16 mouse cellular contexts compared by ENCODE assay signal in the genomic region with DNA sequence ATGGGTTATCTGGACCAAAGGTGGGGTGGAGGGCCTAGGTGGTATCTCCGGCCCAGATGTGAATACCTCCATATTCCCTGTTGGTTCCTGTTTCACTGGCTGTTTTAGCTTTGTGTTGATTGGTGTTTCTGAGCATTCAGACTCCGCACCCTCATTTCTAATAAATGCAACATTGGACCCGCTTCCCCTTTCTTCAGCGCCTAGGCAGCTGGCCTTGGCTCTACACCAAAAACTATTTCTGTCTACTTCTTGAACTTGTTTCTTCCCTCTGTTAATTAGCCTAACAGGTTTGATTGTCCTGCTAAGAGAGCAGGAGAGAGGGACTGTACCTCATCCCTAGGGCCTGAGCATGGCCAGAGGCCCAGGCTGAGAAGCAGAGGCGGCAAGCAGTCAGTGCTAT. TPM values are rescaled to one million over a fixed set of nuclear protein-coding genes. Genes with fewer than 3 reads are reported as not detected.
DNase-seq lines count a peak whose midpoint lies in the region; ATAC-seq and TF ChIP-seq lines count a peak whose summit lies in the region.
"Had no signal": no experiment of that assay in that cellular context is flagged by ENCODE, and none has a peak within 500 bp of the region (broad histone marks: within the 10 kb centered on the region; RNA-seq: fewer than 3 reads in every experiment).

No protein-coding gene starts in this region.

- intact Hi-C loops in gastrocnemius, adult 2 months (cut with DNase I) = loop anchor here (2.0 to 5.0 kb wide), 2 partner anchors 19 to 120 kb away; partner anchors contain the start of genes Shisa5 and Uqcrc1

- 87% methylated on average over 5 of the region's 5 CpGs for WGBS in lung, postnatal 0 days

- no peak overlapping the region for H3K9ac ChIP-seq in lung, postnatal 0 days (replicated peaks; ENCODE audit: low read depth)
- H3K9ac ChIP-seq: forebrain, embryonic 12.5 days; lung, embryonic 15.5 days had no signal

- TF ChIP-seq CTCF in gastrocnemius, adult 2 months (IDR thresholded peaks at IDR 0.05) = no peak
- TF ChIP-seq CTCF in lung, postnatal 0 days (IDR thresholded peaks at IDR 0.05) = no peak
- TF ChIP-seq CTCF in bone marrow macrophage, adult 2 months (IDR thresholded peaks at IDR 0.05; ENCODE audit: low read depth, low read length) = no peak

- no peak for TF ChIP-seq EP300 in lung, postnatal 0 days (IDR thresholded peaks at IDR 0.05)

- TF ChIP-seq POLR2A in bone marrow macrophage, adult 2 months (IDR thresholded peaks at IDR 0.05; ENCODE audit: borderline replicate concordance, low read depth, low read length) = no peak

- H3K4me2 ChIP-seq in lung, postnatal 0 days (replicated peaks; ENCODE audit: low read depth, low read length) = 0 out of 2 replicates have a peak overlapping the region, but pooled peaks have one; percentile 12
- H3K4me2 ChIP-seq: forebrain, embryonic 12.5 days; lung, embryonic 15.5 days had no signal

- peak overlapping the region; percentile 76 for H3K4me3 ChIP-seq in gastrocnemius, adult 2 months
- H3K4me3 ChIP-seq in lung, postnatal 0 days (ENCODE audit: low read depth, low read length) = no peak overlapping the region
- H3K4me3 ChIP-seq in bone marrow macrophage, adult 2 months (ENCODE audit: insufficient read depth, low read length) = peak overlapping the region; percentile 77
- peak overlapping the region; percentile 90 for H3K4me3 ChIP-seq in megakaryocyte, embryonic 14.5 days (replicated peaks)
- H3K4me3 ChIP-seq: forebrain, embryonic 12.5 days; lung, embryonic 15.5 days had no signal

- no peak for DNase-seq in gastrocnemius, adult 2 months
- DNase-seq in gastrocnemius, adult 8-10 months (ENCODE audit: low spot score in 2 of 2) = no peak
- no peak for DNase-seq in lung, postnatal 0 days (ENCODE audit: low spot score)
- no peak for DNase-seq in lung, postnatal 14 days
- DNase-seq in cerebellum, adult 9-10 months = no peak
- no peak for DNase-seq in layer of hippocampus, adult 11-12 months (ENCODE audit: low spot score)
- DNase-seq: adrenal gland, adult 2 months; cerebellum, adult 18-20 months; gastrocnemius, postnatal 10 days; kidney, postnatal 4 days had no signal

- H3K4me1 ChIP-seq in lung, postnatal 0 days (ENCODE audit: insufficient read depth, low read depth, low read length) = peaks cover 7% of the 10 kb centered on the region; the same call in 1 of the 2 replicates
- peaks cover 37% of the 10 kb centered on the region for H3K4me1 ChIP-seq in bone marrow macrophage, adult 2 months (ENCODE audit: control insufficient read depth, insufficient read depth, low read length)
- peaks cover 85% of the 10 kb centered on the region for H3K4me1 ChIP-seq in megakaryocyte, embryonic 14.5 days

- H3K9me3 ChIP-seq in lung, postnatal 0 days (ENCODE audit: low read length) = no peaks in the 10 kb centered on the region
- H3K9me3 ChIP-seq in megakaryocyte, embryonic 14.5 days = no peaks in the 10 kb centered on the region
- H3K9me3 ChIP-seq: forebrain, embryonic 12.5 days; intestine, embryonic 15.5 days; lung, embryonic 15.5 days had no signal

- H3K27me3 ChIP-seq in lung, postnatal 0 days (replicated peaks; ENCODE audit: insufficient read depth, low read length) = no peaks in the 10 kb centered on the region
- H3K27me3 ChIP-seq in megakaryocyte, embryonic 14.5 days (replicated peaks) = no peaks in the 10 kb centered on the region
- H3K27me3 ChIP-seq: forebrain, embryonic 12.5 days; intestine, embryonic 15.5 days; lung, embryonic 15.5 days; Patski had no signal

- H3K36me3 ChIP-seq in lung, postnatal 0 days (ENCODE audit: insufficient read depth, low read length) = peaks cover 18% of the 10 kb centered on the region; the same call in 1 of the 2 replicates
- peaks cover 72% of the 10 kb centered on the region for H3K36me3 ChIP-seq in megakaryocyte, embryonic 14.5 days (replicated peaks; ENCODE audit: low read length)

- peak overlapping the region; percentile 93 for H3K27ac ChIP-seq in gastrocnemius, adult 2 months
- H3K27ac ChIP-seq in lung, postnatal 0 days (ENCODE audit: low read length) = no peak overlapping the region
- H3K27ac ChIP-seq in bone marrow macrophage, adult 2 months (ENCODE audit: insufficient read depth, low read depth, low read length) = peak overlapping the region; percentile 86
- H3K27ac ChIP-seq: intestine, embryonic 15.5 days; lung, embryonic 15.5 days had no signal

- ATAC-seq in lung, postnatal 0 days = no peak
- ATAC-seq: intestine, embryonic 15.5 days; Patski had no signal

RNA-seq across cellular contexts. Expression of gene Trex1, which starts 2.0 kb away (rescaled TPM):
- 10 to 100 TPM; 13.2 TPM for total RNA-seq in gastrocnemius, adult 2 months (2021)
- 10 to 100 TPM; 11.4 to 17.2 (median 13.0) TPM for total RNA-seq in gastrocnemius, adult 8-10 months (2022)
- polyA plus RNA-seq in lung, postnatal 0 days (2015; fragmentation: Nextera tagmentation; extraction: Ambion mirVana) = 19.3 and 20.9 TPM in 2 replicates
- 88.4 and 110 TPM in 2 replicates for polyA plus RNA-seq in bone marrow macrophage, adult 2 months (2012; ENCODE audit: insufficient read depth, insufficient read length, missing spikeins)
- polyA plus RNA-seq in megakaryocyte, embryonic 14.5 days (2012; ENCODE audit: insufficient read depth, low replicate concordance) = 25.2 and 49.1 TPM in 2 replicates

RNA-seq across cellular contexts. Expression of gene Atrip, which starts 16.4 kb away (rescaled TPM):
- 1 to 10 TPM; 8.0 to 8.5 TPM for total RNA-seq in gastrocnemius, adult 2 months (2021)
- total RNA-seq in gastrocnemius, adult 8-10 months (2022) = 10 to 100 TPM in 3 of 4 experiments, 1 to 10 TPM in 1; 8.7 to 11.5 (median 10.7) TPM
- 11.4 and 12.6 TPM in 2 replicates for polyA plus RNA-seq in lung, postnatal 0 days (2015; fragmentation: Nextera tagmentation; extraction: Ambion mirVana)
- 7.2 and 9.9 TPM in 2 replicates for polyA plus RNA-seq in bone marrow macrophage, adult 2 months (2012; ENCODE audit: insufficient read depth, insufficient read length, missing spikeins)
- 2.2 and 2.8 TPM in 2 replicates for polyA plus RNA-seq in megakaryocyte, embryonic 14.5 days (2012; ENCODE audit: insufficient read depth, low replicate concordance)

RNA-seq across cellular contexts. Expression of gene Shisa5, which starts 19.2 kb away (rescaled TPM):
- total RNA-seq in gastrocnemius, adult 2 months (2021) = 10 to 100 TPM; 15.9 to 17.0 TPM
- total RNA-seq in gastrocnemius, adult 8-10 months (2022) = 10 to 100 TPM in 2 of 4 experiments, 1 to 10 TPM in 2; 7.0 to 11.8 (median 9.1) TPM
- 194 and 216 TPM in 2 replicates for polyA plus RNA-seq in lung, postnatal 0 days (2015; fragmentation: Nextera tagmentation; extraction: Ambion mirVana)
- 324 and 428 TPM in 2 replicates for polyA plus RNA-seq in bone marrow macrophage, adult 2 months (2012; ENCODE audit: insufficient read depth, insufficient read length, missing spikeins)
- polyA plus RNA-seq in megakaryocyte, embryonic 14.5 days (2012; ENCODE audit: insufficient read depth, low replicate concordance) = 375 and 575 TPM in 2 replicates

RNA-seq across cellular contexts. Expression of gene Ccdc51, which starts 24.8 kb away (rescaled TPM):
- 1 to 10 TPM; 6.5 to 7.9 TPM for total RNA-seq in gastrocnemius, adult 2 months (2021)
- total RNA-seq in gastrocnemius, adult 8-10 months (2022) = 1 to 10 TPM; 6.7 to 8.6 (median 7.8) TPM
- polyA plus RNA-seq in lung, postnatal 0 days (2015; fragmentation: Nextera tagmentation; extraction: Ambion mirVana) = 6.8 and 7.2 TPM in 2 replicates
- 6.4 and 8.8 TPM in 2 replicates for polyA plus RNA-seq in bone marrow macrophage, adult 2 months (2012; ENCODE audit: insufficient read depth, insufficient read length, missing spikeins)
- 3.8 TPM in 1 of 2 replicates, not detected in the other for polyA plus RNA-seq in megakaryocyte, embryonic 14.5 days (2012; ENCODE audit: insufficient read depth, low replicate concordance)

RNA-seq across cellular contexts. Expression of gene Tma7, which starts 24.8 kb away (rescaled TPM):
- 100 to 1,000 TPM; 316 to 321 TPM for total RNA-seq in gastrocnemius, adult 2 months (2021)
- total RNA-seq in gastrocnemius, adult 8-10 months (2022) = 100 to 1,000 TPM; 297 to 369 (median 354) TPM
- 375 and 393 TPM in 2 replicates for polyA plus RNA-seq in lung, postnatal 0 days (2015; fragmentation: Nextera tagmentation; extraction: Ambion mirVana)
- polyA plus RNA-seq in bone marrow macrophage, adult 2 months (2012; ENCODE audit: insufficient read depth, insufficient read length, missing spikeins) = 299 and 308 TPM in 2 replicates
- polyA plus RNA-seq in megakaryocyte, embryonic 14.5 days (2012; ENCODE audit: insufficient read depth, low replicate concordance) = 28.0 and 687 TPM in 2 replicates
